Mouse (Mus musculus): ENCODE measurements at regions not wholly inside any gene's neighbourhood (a gene's known extent, or its start where the extent isn't known, plus 50 kb on each side); places are given as distances from the start of the nearest gene placed in this dataset.

DNA sequence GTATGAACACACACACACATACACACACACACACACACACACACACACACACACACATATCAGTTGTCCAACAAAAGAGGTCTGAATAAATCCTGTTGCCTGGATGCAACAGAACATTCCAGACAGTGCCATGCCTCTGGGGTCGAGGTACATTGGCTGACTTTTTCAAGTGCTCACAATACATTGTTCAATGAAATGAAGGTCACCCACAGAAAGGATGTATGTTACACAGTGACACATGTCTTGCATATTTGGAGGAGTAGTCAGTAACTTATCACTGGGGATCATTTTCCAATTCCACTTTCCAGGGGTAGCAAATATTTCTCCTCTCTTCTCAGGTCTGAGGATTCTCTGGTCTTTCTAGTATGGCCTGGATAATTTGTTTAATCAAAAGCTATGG lies 59.8 kb upstream of the Ppp1r26 start:
- no peak for DNase-seq (ENCODE audit: low spot score)
- no peak overlapping the region for H3K4me2 ChIP-seq (ENCODE audit: low read depth, severe bottlenecking)
- ATAC-seq (ENCODE audit: insufficient number of reproducible peaks, low FRiP score, low TSS enrichment, low read depth), result no peak
- 87% methylated on average over 1 of the region's 1 CpGs for WGBS
- no peaks in the 10 kb centered on the region for H3K9me3 ChIP-seq (ENCODE audit: control insufficient read depth, low read length)
- no peaks in the 10 kb centered on the region for H3K27me3 ChIP-seq (ENCODE audit: control insufficient read depth, insufficient read depth, low read length)
- no peak overlapping the region for H3K4me3 ChIP-seq (ENCODE audit: low read depth, low read length)
- no peak overlapping the region for H3K9ac ChIP-seq (ENCODE audit: low read length)
- H3K36me3 ChIP-seq (ENCODE audit: control insufficient read depth, insufficient read depth, low read length), result no peaks in the 10 kb centered on the region
- no peak overlapping the region for H3K27ac ChIP-seq (replicated peaks; ENCODE audit: low read depth, low read length)
- peaks cover 10% of the 10 kb centered on the region for H3K4me1 ChIP-seq (ENCODE audit: control insufficient read depth, insufficient read depth, low read length)

DNA sequence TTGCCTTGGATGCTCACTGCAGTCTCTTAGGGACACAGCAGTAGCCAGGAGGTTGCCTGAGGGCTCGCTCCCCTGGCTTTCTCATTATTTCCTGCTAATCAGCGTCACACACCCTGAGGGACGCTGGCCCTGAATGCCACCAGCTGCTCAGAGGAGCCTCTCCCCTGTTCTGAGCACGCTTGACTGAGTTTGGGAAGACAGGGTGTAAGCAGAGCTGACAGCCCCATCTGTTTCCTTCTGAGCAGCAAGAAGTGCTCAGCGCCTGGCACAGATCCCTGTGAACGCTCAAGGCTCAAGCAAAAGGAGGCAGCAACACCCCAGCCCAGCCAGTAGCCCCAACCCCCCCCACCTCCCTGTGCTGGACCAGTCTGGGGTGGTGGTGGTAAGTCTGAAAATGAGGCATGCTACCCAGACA lies 59.2 kb upstream of the Ppp1r26 start:
- Histone ChIP-seq H3K36me3 (ENCODE audit: control insufficient read depth, insufficient read depth, low read length) (no peaks in the 10 kb centered on the region), H3K27ac (replicated peaks; ENCODE audit: low read depth, low read length) (no peak overlapping the region), H3K4me2 (ENCODE audit: low read depth, severe bottlenecking) (no peak overlapping the region), H3K9me3 (ENCODE audit: control insufficient read depth, low read length) (no peaks in the 10 kb centered on the region), H3K4me1 (ENCODE audit: control insufficient read depth, insufficient read depth, low read length) (peaks cover 10% of the 10 kb centered on the region), H3K9ac (ENCODE audit: low read length) (no peak overlapping the region), H3K4me3 (ENCODE audit: low read depth, low read length) (no peak overlapping the region), H3K27me3 (ENCODE audit: control insufficient read depth, insufficient read depth, low read length) (no peaks in the 10 kb centered on the region)
- DNase-seq (ENCODE audit: low spot score) (no peak), ATAC-seq (ENCODE audit: insufficient number of reproducible peaks, low FRiP score, low TSS enrichment, low read depth) (no peak)
- WGBS, result 8% methylated on average over 6 of the region's 6 CpGs

DNA sequence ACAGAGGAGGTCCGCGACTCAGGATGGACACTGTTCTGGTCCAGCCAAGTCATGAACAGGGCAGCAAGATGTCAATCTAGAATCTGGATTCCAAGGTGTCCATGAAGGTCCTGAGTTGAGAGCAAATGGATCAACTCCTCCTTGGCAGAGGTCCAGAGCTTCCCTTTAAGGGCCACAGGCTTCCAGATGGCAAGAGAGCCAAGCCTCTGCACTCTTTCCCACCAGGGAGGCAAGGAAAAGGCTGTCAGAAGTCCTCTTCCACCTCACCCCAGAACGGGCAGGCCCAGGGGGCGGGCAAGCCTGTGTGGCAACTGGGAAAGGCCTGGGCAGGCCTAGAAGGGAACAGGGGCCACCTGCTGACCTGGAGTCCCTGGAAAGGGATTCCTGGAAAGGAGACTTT lies 58.7 kb upstream of the Ppp1r26 start:
- WGBS, result 84% methylated on average over 4 of the region's 4 CpGs
- Histone ChIP-seq H3K4me3 (ENCODE audit: low read depth, low read length) (no peak overlapping the region), H3K9ac (ENCODE audit: low read length) (no peak overlapping the region), H3K27me3 (ENCODE audit: control insufficient read depth, insufficient read depth, low read length) (no peaks in the 10 kb centered on the region), H3K36me3 (ENCODE audit: control insufficient read depth, insufficient read depth, low read length) (no peaks in the 10 kb centered on the region), H3K27ac (replicated peaks; ENCODE audit: low read depth, low read length) (no peak overlapping the region), H3K4me1 (ENCODE audit: control insufficient read depth, insufficient read depth, low read length) (peaks cover 10% of the 10 kb centered on the region), H3K4me2 (ENCODE audit: low read depth, severe bottlenecking) (no peak overlapping the region), H3K9me3 (ENCODE audit: control insufficient read depth, low read length) (no peaks in the 10 kb centered on the region)
- no peak for DNase-seq (ENCODE audit: low spot score)
- no peak for ATAC-seq (ENCODE audit: insufficient number of reproducible peaks, low FRiP score, low TSS enrichment, low read depth)

DNA sequence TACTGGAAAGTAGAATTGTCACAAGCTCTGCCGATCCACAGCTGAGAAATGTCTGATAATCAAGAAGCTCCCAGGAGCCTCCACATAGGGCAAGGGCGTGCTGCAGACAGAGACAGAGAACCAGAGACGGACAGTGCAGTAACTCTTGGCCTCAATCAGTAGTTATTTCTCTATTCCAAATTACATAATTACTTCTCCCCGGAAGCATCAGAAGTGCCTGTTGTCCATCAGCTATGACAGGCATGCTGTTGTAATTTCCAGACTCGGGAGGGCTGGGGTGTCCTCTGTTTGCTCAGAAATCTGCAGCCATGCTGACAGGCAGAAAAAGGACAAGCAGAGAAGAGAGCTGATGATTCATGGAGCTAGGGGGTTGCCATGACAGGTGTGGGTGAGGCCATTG lies 56.9 kb upstream of the Ppp1r26 start:
- Histone ChIP-seq H3K4me1 (ENCODE audit: control insufficient read depth, insufficient read depth, low read length) (peaks cover 9% of the 10 kb centered on the region), H3K36me3 (ENCODE audit: control insufficient read depth, insufficient read depth, low read length) (no peaks in the 10 kb centered on the region), H3K4me2 (ENCODE audit: low read depth, severe bottlenecking) (no peak overlapping the region), H3K27me3 (ENCODE audit: control insufficient read depth, insufficient read depth, low read length) (no peaks in the 10 kb centered on the region), H3K4me3 (ENCODE audit: low read depth, low read length) (no peak overlapping the region), H3K27ac (replicated peaks; ENCODE audit: low read depth, low read length) (no peak overlapping the region), H3K9me3 (ENCODE audit: control insufficient read depth, low read length) (no peaks in the 10 kb centered on the region), H3K9ac (ENCODE audit: low read length) (no peak overlapping the region)
- ATAC-seq (ENCODE audit: insufficient number of reproducible peaks, low FRiP score, low TSS enrichment, low read depth) (no peak), DNase-seq (ENCODE audit: low spot score) (no peak)
- 87% methylated on average over 5 of the region's 5 CpGs for WGBS

DNA sequence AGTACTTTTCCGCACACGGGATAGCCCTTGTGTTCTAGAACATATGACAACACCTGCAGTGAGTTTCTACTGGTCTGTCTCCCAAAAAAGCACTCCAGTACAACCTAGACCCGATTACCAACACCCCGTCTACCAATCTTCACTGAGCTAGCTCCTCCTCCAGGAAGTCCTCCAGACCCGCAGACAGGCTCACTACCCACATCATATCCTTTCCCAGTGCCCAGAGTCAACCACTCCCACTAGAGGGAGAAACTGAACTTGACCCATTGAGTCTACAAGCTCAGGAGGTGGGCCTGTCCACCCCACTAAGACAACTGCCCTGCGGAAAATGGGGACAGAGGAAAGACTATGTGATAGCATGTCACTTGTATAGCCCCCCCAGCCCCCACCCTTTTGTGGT lies 51.2 kb upstream of the Ppp1r26 start:
- H3K36me3 ChIP-seq (ENCODE audit: control insufficient read depth, insufficient read depth, low read length), result no peaks in the 10 kb centered on the region
- no peak overlapping the region for H3K9ac ChIP-seq (ENCODE audit: low read length)
- no peak overlapping the region for H3K27ac ChIP-seq (replicated peaks; ENCODE audit: low read depth, low read length)
- DNase-seq (ENCODE audit: low spot score), result no peak
- H3K4me1 ChIP-seq (ENCODE audit: control insufficient read depth, insufficient read depth, low read length), result no peaks in the 10 kb centered on the region
- H3K4me2 ChIP-seq (ENCODE audit: low read depth, severe bottlenecking), result no peak overlapping the region
- H3K9me3 ChIP-seq (ENCODE audit: control insufficient read depth, low read length), result no peaks in the 10 kb centered on the region
- H3K4me3 ChIP-seq (ENCODE audit: low read depth, low read length), result no peak overlapping the region
- no peaks in the 10 kb centered on the region for H3K27me3 ChIP-seq (ENCODE audit: control insufficient read depth, insufficient read depth, low read length)
- no peak for ATAC-seq (ENCODE audit: insufficient number of reproducible peaks, low FRiP score, low TSS enrichment, low read depth)
- WGBS, result 87% methylated on average over 6 of the region's 6 CpGs
